Mouse (Mus musculus): ENCODE results near the gene Mepce. TPM values are rescaled to one million over a fixed set of nuclear protein-coding genes. Genes with fewer than 3 reads are reported as not detected.
"Not testable (repeated sequence)": the region's sequence is repeated elsewhere in the genome, so short reads cannot be mapped to it uniquely, and the experiment has no call there.

Mepce gene
- total RNA-seq (2014; rRNA removed; ENCODE audit: low replicate concordance): 18.0 and 19.6 TPM in 2 replicates
- polyA plus RNA-seq (2015; fragmentation: Nextera tagmentation; extraction: Ambion mirVana): 5.0 and 5.4 TPM in 2 replicates

DNA sequence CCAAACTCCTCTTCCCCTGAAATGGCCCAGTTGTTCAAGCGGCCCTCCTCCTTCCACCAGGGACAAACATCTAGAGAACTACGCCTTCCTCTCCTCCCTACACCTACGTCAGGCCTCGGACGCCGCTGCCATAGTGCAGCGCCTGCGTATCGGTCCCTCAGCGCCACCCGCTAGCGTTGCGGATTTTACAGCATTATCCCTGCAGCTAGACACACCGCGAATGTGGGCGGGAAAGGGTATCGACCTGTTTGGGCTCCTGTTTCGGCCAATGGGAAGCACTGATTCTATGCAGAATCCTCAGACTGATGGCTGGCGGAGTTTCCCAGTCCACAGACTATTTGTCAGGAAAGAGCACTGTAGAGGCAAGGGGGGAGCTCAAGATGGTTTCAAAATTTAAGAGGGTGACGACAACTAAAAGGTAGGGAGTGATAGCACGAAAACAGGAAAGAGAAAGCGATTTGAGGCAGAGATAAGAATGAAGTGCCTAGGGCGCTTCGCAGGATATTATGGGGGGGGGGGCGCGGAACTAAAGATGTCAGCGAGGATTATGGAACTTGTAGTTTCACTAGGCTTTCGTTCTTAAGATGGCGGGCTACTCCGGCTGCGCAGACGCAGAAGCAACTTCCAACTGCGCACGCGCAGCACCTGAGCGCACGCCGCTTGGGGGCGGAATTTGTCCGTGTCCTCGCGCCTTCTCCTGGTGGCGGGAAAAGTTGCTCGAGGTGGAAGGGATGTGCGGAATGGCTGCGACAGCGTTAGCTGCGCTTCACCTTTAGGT is at the start of gene Mepce, which contains the start of gene Zcwpw1:
Gene Mepce, minus strand, starts transcription at position 505 of the 778 bp plus-strand sequence.
Gene Zcwpw1, plus strand, starts transcription at position 648 of the 778 bp plus-strand sequence.
- H3K9me3 ChIP-seq (replicated peaks; ENCODE audit: control insufficient read depth, low read length): no peaks in the 10 kb centered on the region
- H3K27ac ChIP-seq (ENCODE audit: low read depth): peak within 1 kb of the TSS; percentile 100
- DNase-seq (ENCODE audit: low spot score): peak; percentile 96
- H3K4me2 ChIP-seq (ENCODE audit: low read depth, low read length): peak within 1 kb of the TSS; percentile 98
- peak within 1 kb of the TSS; percentile 93 for H3K9ac ChIP-seq (replicated peaks; ENCODE audit: low read depth, low read length)
- peak within 1 kb of the TSS; percentile 95 for H3K4me3 ChIP-seq (ENCODE audit: low read depth, low read length)
- peaks cover 21% of the 10 kb centered on the region for H3K36me3 ChIP-seq (replicated peaks; ENCODE audit: control insufficient read depth, insufficient read depth, low read length)
- peak; percentile 61 for ATAC-seq (ENCODE audit: insufficient read depth, low read depth)
- H3K4me1 ChIP-seq (ENCODE audit: control insufficient read depth, insufficient read depth): peaks cover 27% of the 10 kb centered on the region
- peak; percentile 75 for TF ChIP-seq CTCF (IDR thresholded peaks at IDR 0.05; ENCODE audit: low read depth)
- TF ChIP-seq EP300 (IDR thresholded peaks at IDR 0.05; ENCODE audit: low read depth): no peak
- no peaks in the 10 kb centered on the region for H3K27me3 ChIP-seq (ENCODE audit: control insufficient read depth, insufficient read depth, low read length)
- WGBS: under 1% methylated on average over 46 of the region's 48 CpGs

DNA sequence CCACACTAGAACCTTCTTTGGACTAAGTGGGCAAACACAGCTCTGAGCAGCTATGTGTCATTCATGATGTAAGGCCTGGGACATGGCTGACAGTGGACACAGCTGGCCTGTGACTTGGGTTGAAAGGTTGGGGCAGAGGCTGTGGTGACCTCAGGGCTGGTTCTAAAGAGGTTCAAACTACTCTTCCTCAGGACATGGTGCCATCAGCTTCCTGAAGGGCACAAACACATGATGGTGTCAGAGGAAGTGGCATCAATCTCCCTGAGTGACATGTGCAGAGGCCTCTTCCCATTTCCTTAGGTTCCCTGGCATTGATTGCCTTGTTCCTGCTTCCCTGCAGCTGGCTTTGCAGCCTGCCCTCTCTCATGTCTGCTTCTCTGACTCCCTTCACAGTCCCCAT is 49.7 kb upstream of the Mepce start:
- not testable (repeated sequence) for H3K27ac ChIP-seq (ENCODE audit: low read depth); H3K4me3 ChIP-seq (ENCODE audit: low read depth, low read length); H3K9me3 ChIP-seq (replicated peaks; ENCODE audit: control insufficient read depth, low read length); DNase-seq (ENCODE audit: low spot score); H3K9ac ChIP-seq (replicated peaks; ENCODE audit: low read depth, low read length); H3K27me3 ChIP-seq (ENCODE audit: control insufficient read depth, insufficient read depth, low read length); H3K4me2 ChIP-seq (ENCODE audit: low read depth, low read length); H3K4me1 ChIP-seq (ENCODE audit: control insufficient read depth, insufficient read depth); ATAC-seq (ENCODE audit: insufficient read depth, low read depth); H3K36me3 ChIP-seq (replicated peaks; ENCODE audit: control insufficient read depth, insufficient read depth, low read length)

DNA sequence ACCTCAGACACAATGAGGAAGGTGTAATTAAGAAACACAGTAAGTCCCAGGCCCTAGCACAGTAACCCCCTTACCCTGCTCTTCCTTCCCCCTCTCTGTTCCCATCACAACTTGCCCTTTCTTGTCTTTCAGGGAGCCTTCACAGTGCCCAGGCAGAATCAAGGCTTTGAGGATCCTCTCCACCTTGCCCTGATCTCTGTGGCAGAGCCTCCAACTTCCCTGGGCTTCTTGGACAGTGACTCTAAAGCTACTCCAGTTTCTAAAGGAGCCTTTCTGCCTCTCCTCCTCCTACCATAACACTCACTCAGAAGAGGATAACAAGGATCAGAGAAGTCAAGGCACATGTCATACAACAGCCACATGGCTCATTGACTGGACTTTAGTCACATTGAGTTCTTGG is 49.2 kb upstream of the Mepce start:
- no peaks in the 10 kb centered on the region for H3K4me1 ChIP-seq (ENCODE audit: control insufficient read depth, insufficient read depth)
- TF ChIP-seq EP300 (IDR thresholded peaks at IDR 0.05; ENCODE audit: low read depth) (no peak), CTCF (IDR thresholded peaks at IDR 0.05; ENCODE audit: low read depth) (no peak)
- no peak overlapping the region for H3K4me2 ChIP-seq (ENCODE audit: low read depth, low read length)
- no peaks in the 10 kb centered on the region for H3K9me3 ChIP-seq (replicated peaks; ENCODE audit: control insufficient read depth, low read length)
- DNase-seq (ENCODE audit: low spot score): no peak
- no peaks in the 10 kb centered on the region for H3K36me3 ChIP-seq (replicated peaks; ENCODE audit: control insufficient read depth, insufficient read depth, low read length)
- no peak overlapping the region for H3K4me3 ChIP-seq (ENCODE audit: low read depth, low read length)
- no peak for ATAC-seq (ENCODE audit: insufficient read depth, low read depth)
- H3K27me3 ChIP-seq (ENCODE audit: control insufficient read depth, insufficient read depth, low read length): no peaks in the 10 kb centered on the region
- H3K27ac ChIP-seq (ENCODE audit: low read depth): no peak overlapping the region
- H3K9ac ChIP-seq (replicated peaks; ENCODE audit: low read depth, low read length): no peak overlapping the region

DNA sequence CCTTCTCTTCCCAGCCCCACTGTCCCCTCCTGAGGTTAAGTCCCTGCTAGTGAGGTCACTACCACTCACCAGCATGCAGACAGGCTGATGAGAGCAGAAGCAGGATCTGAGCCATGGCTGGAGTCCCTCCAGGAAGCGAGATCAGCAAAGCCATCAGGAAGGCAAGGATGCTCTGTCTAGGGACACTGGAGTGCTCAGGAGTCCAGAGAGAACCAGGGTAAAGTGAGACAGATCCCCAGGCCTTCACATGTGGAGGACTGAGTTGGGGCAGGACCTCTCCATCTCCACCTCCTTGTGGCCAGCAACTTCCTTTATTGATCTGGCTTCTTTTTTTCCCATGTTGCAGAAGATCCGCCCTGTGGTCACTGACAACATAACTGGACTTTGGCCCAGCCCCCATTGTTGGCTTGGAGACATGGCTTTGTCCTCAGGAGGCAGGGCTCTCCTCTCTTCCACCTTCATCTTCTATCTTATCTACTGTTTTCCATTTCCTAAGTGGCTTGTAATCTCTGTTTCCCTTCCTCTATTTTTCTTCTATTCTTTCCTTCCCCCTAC is 48.6 kb upstream of the Mepce start, which contains the start of gene Pilra:
Gene Pilra, minus strand, starts transcription at position 316 of the 555 bp plus-strand sequence.
- not testable (repeated sequence) for DNase-seq (ENCODE audit: low spot score); H3K36me3 ChIP-seq (replicated peaks; ENCODE audit: control insufficient read depth, insufficient read depth, low read length); H3K4me1 ChIP-seq (ENCODE audit: control insufficient read depth, insufficient read depth); H3K9ac ChIP-seq (replicated peaks; ENCODE audit: low read depth, low read length); ATAC-seq (ENCODE audit: insufficient read depth, low read depth); H3K4me2 ChIP-seq (ENCODE audit: low read depth, low read length); H3K4me3 ChIP-seq (ENCODE audit: low read depth, low read length); H3K9me3 ChIP-seq (replicated peaks; ENCODE audit: control insufficient read depth, low read length); H3K27ac ChIP-seq (ENCODE audit: low read depth); H3K27me3 ChIP-seq (ENCODE audit: control insufficient read depth, insufficient read depth, low read length)
- 29% methylated on average over 2 of the region's 2 CpGs for WGBS

DNA sequence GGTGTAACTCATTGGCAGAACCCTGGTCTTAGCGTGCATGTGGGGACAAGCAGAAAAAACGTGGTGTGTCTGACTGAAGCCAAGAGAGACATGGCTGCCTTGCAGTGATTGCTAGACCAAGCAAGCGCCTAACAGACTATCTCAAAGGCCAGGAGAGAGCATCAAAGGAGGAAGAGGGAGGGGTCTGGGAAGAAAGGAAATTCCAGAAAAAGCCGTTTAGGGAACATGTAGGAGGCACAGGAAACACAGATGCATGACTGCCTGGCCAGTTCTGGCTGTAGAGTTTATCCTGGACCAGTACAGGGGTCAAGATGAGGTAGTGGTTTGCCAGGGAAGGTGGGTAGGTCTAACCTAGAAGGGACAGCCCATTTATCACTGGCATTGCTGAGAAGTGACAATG is 46.0 kb upstream of the Mepce start:
- Histone ChIP-seq H3K4me3 (ENCODE audit: low read depth, low read length) (no peak overlapping the region), H3K27me3 (ENCODE audit: control insufficient read depth, insufficient read depth, low read length) (no peaks in the 10 kb centered on the region), H3K4me2 (ENCODE audit: low read depth, low read length) (no peak overlapping the region), H3K9ac (replicated peaks; ENCODE audit: low read depth, low read length) (no peak overlapping the region), H3K36me3 (replicated peaks; ENCODE audit: control insufficient read depth, insufficient read depth, low read length) (no peaks in the 10 kb centered on the region), H3K4me1 (ENCODE audit: control insufficient read depth, insufficient read depth) (no peaks in the 10 kb centered on the region), H3K27ac (ENCODE audit: low read depth) (no peak overlapping the region), H3K9me3 (replicated peaks; ENCODE audit: control insufficient read depth, low read length) (no peaks in the 10 kb centered on the region)
- ATAC-seq (ENCODE audit: insufficient read depth, low read depth) (peak; percentile 66), DNase-seq (ENCODE audit: low spot score) (peak; percentile 58)
- no peak for TF ChIP-seq CTCF (IDR thresholded peaks at IDR 0.05; ENCODE audit: low read depth)
- 0 out of 2 replicates have a peak, but pooled peaks have one; percentile 30 for TF ChIP-seq EP300 (IDR thresholded peaks at IDR 0.05; ENCODE audit: low read depth)
- 39% methylated on average over 4 of the region's 4 CpGs for WGBS
